Mouse (Mus musculus) brown adipose tissue, adult 24 weeks (tissue): Measurements from ENCODE around the gene Med16. TPM values are rescaled to one million over a fixed set of nuclear protein-coding genes. Genes with fewer than 3 reads are reported as not detected.
"Not testable (repeated sequence)": the region's sequence is repeated elsewhere in the genome, so short reads cannot be mapped to it uniquely, and the experiment has no call there.

Source experiments
- H3K27ac ChIP-seq: fragments of 200-500 bp; replicated peaks from 2 replicates; pipeline ENCODE4 v1.5.1; 2012; ENCODE audit warnings: low read depth, mild to moderate bottlenecking, low read length
- H3K4me1 ChIP-seq: fragments of 200-500 bp; 2 replicates; pipeline ENCODE4 v1.6.1; 2012; ENCODE audit warnings: low read length, mixed read lengths; ENCODE audit not compliant: control insufficient read depth, insufficient read depth, insufficient read length
- H3K4me3 ChIP-seq: fragments of 200-500 bp; 2 replicates; pipeline ENCODE4 v1.5.1; 2012; ENCODE audit warnings: low read depth, mild to moderate bottlenecking, low read length, moderate library complexity; ENCODE audit not compliant: insufficient read depth
- polyA plus RNA-seq: library from polyadenylated mRNA; stranded (reverse); fragments of >200 nt; gene quantifications from 2 replicates; pipeline ENCODE4 v1.2.4, GENCODE M21; 2012; ENCODE audit not compliant: missing spikeins, insufficient read depth, insufficient read length

The Med16 gene
- polyA plus RNA-seq, 1 experiment: 11.2 TPM

GRCm38 (mm10) chr10:79914948-79915596 lies 6.3 kb upstream of the Med16 start:
- peaks cover 13% of the 10 kb centered on the region for H3K4me1 ChIP-seq
- H3K4me3 ChIP-seq: 0 out of 2 replicates have a peak overlapping the region, but pooled peaks have one; percentile 8
- H3K27ac ChIP-seq: no peak overlapping the region

DNA sequence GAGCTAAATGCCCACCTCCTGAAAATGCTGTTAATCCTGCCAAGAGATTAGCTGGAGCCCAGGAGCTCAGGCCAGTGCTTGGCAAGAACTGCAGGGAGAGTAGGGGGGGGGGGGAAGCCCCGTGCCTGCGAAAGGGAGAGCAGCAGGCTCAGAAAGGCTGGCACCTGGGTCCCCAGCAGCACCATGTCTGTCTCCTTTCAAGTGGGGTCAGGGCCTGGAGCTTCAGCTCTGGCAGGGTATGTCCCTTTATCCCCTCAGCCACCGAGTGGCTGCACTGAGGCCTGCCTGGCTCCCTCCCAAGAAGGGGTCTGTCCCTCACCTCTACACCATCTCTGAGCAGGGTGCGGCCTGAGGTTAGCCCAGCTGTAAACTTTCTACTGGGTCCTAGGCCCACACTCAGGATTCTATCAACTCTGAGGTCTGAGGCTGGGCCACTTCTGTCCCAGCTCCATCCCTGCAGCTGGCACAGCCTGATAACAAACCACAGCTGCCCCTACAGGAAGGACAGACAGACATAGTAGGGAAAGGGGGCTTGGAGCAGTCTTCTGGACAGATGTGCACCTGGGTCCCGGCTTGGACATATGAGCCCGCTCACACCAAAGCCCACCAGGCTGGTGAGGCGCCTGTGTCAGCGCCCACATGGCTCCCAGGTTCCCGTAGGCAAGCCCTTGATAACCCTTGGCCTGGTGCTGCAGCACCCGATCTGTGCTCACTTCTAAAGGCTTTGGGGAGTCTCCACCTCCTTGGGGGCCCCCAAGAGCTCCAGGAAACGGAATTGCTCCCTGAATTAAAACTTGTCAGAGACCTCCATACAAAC lies 5.6 kb upstream of the Med16 start:
- H3K27ac ChIP-seq: no peak overlapping the region
- no peak overlapping the region for H3K4me3 ChIP-seq
- peaks cover 13% of the 10 kb centered on the region for H3K4me1 ChIP-seq

- Histone ChIP-seq H3K4me3 (no peak overlapping the region), H3K27ac (no peak overlapping the region), H3K4me1 (peaks cover 13% of the 10 kb centered on the region)
Observed at GRCm38 (mm10) chr10:79912412-79912811, 3.7 kb upstream of the Med16 start.

DNA sequence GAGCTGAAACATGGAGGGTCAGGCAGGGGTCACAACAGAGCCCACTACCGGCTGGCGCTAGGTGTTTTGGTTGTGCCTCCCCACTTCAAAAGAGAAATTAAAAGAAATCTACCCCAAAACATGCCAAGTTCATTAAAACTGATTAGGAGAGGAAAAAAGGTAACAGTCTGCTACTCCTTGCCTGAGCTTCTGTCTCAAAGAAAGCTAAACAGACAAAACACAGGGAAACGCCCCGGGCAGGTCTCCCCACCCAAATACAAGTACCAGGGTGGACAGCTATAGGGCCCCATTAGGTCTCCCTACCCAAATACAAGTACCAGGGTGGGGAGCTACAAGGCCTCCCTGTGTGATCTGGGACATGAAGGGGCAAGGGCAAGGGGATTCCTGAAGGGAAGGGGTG lies 1.8 kb upstream of the Med16 start, which contains the start of gene Gm26602:
TSS of gene Gm26602 (plus strand) at position 301 of the 400 bp plus-strand sequence.
- peaks cover 7% of the 10 kb centered on the region for H3K4me1 ChIP-seq
- H3K4me3 ChIP-seq: no peak within 1 kb of the TSS
- H3K27ac ChIP-seq: no peak within 1 kb of the TSS

GRCm38 (mm10) chr10:79909092-79909922 lies 584 bp upstream of the Med16 start:
- H3K4me3 ChIP-seq: no peak overlapping the region
- H3K4me1 ChIP-seq: no peaks in the 10 kb centered on the region; the same call in 1 of the 2 replicates
- H3K27ac ChIP-seq: 0 out of 2 replicates have a peak overlapping the region, but pooled peaks have one; percentile 3

GRCm38 (mm10) chr10:79907415-79907814 lies 1.3 kb downstream of the Med16 start:
- Histone ChIP-seq H3K4me3 (no peak overlapping the region), H3K27ac (no peak overlapping the region), H3K4me1 (no peaks in the 10 kb centered on the region)

DNA sequence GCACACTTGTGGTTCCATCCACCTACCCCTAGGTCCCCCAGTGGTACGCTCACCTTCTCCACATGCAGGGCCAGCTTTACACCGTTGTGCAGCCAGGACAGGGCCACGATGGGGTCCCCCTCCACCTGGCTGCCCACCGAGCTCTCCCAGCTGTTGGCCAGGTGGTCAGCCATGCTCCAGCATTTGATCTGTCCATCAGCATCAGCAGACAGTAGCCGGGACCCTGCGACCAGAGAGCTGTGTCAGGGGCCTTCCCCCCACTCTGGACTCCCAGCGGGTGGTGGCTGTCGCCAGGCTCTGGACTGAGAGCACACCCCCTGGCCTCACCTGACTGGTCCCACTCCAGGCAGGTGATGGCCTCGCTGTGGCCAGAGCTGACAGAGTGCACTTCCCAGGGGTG lies 2.0 kb downstream of the Med16 start:
- Histone ChIP-seq H3K4me1 (no peaks in the 10 kb centered on the region), H3K4me3 (no peak overlapping the region), H3K27ac (no peak overlapping the region)

DNA sequence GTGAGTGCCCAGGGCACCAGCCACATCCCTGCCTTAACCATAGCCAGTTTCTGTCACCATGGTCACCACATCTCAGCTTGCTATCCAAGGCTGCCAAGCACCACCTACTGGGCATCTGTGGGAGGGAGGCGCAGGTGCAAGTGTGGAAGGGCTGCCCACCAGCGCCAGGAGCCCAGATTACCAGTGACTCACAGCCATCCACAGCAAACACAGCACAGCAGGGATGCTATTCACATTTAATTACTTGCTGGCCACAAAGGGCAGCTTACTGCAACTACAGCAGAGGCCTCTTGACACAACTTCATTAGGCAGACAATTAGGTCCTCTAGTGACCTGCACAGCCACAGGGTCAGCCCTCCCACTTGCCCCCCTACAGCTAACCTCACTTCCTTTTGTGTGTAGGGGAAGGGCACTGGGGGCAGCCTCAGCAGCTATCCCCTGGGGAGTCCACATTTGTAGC lies 7.7 kb downstream of the Med16 start:
- Histone ChIP-seq H3K4me3 (no peak overlapping the region), H3K4me1 (no peaks in the 10 kb centered on the region), H3K27ac (no peak overlapping the region)

DNA sequence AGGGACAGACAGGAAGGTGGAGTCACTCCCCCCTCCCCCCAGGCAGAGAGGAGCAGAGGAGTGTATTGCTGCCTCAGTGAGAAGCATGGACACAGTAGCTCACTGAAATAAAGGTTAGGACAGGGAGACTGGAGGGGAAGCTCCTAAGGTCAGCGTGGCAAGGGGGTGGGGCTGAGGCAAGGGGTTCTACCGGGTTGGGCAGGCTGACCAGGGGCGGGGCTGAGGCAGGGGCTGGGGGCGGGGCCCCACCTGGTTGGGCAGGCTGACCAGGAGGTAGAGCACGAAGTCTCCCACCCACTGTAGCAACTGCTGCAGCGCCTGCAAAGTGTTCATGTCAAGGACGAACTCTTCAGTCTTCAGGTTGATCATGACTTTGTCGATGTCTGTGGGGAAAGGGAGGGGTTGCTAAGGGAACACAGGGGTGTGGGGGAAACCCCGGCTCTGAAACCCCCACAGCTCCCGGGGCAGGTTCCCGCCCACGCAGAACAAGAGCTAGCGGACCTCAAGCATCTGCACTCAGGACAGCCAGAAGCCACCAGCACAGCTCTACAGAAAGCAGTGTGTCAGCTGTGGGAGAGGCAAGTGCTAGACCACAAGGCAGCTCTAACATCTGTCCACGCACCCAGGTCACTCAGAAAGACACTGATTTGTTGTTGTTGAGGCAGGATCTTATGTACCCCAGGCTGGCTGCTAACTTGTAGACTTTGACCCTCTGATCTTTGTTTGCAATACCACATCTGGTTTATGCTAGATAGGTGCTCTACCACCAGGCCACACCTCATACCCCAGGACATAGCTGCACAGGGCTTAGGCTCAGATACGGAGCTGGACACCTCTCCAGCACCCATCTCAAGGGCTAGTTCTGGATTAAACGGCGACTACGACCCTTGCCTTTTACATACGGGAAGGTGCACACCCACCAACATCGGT lies 11.1 kb downstream of the Med16 start:
- Histone ChIP-seq H3K27ac (no peak overlapping the region), H3K4me1 (no peaks in the 10 kb centered on the region; the same call in 1 of the 2 replicates), H3K4me3 (no peak overlapping the region)

- Histone ChIP-seq H3K27ac (no peak overlapping the region), H3K4me1 (no peaks in the 10 kb centered on the region; the same call in 1 of the 2 replicates), H3K4me3 (no peak overlapping the region)
Observed at GRCm38 (mm10) chr10:79896814-79897213, 11.9 kb downstream of the Med16 start.

- Histone ChIP-seq H3K4me3 (no peak overlapping the region), H3K4me1 (no peaks in the 10 kb centered on the region; the same call in 1 of the 2 replicates), H3K27ac (no peak overlapping the region)
Observed at GRCm38 (mm10) chr10:79896306-79896705, 12.4 kb downstream of the Med16 start.

DNA sequence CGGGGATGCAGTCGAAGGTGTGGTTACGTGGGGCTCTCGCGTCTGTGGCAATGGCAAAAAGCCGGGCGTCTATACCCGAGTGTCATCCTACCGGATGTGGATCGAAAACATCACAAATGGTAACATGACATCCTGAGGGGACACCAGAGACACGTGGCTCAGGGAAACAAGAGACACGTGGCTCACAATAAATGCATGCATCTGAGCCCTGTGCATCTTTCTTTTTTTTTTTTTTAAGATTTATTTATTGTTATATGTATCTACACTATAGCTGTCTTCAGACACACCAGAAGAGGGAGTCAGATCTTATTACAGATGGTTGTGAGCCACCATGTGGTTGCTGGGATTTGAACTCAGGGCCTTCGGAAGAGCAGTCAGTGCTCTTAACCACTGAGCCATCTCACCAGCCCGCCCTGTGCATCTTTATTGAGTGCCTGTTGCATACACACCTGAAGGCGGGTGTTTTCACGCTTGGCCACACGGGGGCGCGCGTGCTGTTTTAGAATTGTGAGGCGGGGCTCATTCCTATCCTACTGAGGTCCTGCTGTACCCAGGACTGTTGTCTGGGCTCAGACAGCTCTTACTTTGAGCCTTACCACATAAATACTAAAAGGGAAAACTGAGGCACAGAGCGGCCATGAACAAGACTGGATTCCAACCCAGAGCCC lies 16.1 kb downstream of the Med16 start:
- not testable (repeated sequence) for H3K27ac ChIP-seq, H3K4me1 ChIP-seq, H3K4me3 ChIP-seq

- Histone ChIP-seq H3K27ac (0 out of 2 replicates have a peak within 1 kb of the TSS, but pooled peaks have one; percentile 19), H3K4me1 (peaks cover 5% of the 10 kb centered on the region), H3K4me3 (peak within 1 kb of the TSS; percentile 39)
Observed at GRCm38 (mm10) chr10:79890670-79891069, 18.1 kb downstream of the Med16 start, which contains the start of gene Cfd. Cfd (plus strand) TSS chr10:79890853.
